Mouse (Mus musculus): ENCODE results near the gene Dclk1. TPM values are rescaled to one million over a fixed set of nuclear protein-coding genes. Genes with fewer than 3 reads are reported as not detected.

Gene Dclk1
- polyA plus RNA-seq, 1 experiment from 2014 or later: 277 TPM

GRCm38 (mm10) chr3:55411547-55411946 is 169.4 kb downstream of the Dclk1 start:
- ATAC-seq: no peak
- no peaks in the 10 kb centered on the region for H3K9me3 ChIP-seq (ENCODE audit: control insufficient read depth, low read length)
- no peak overlapping the region for H3K9ac ChIP-seq (replicated peaks; ENCODE audit: low read depth, low read length)
- H3K36me3 ChIP-seq (ENCODE audit: control insufficient read depth, insufficient read depth): no peaks in the 10 kb centered on the region
- H3K27ac ChIP-seq (ENCODE audit: low read length): no peak overlapping the region
- peaks cover 15% of the 10 kb centered on the region for H3K4me1 ChIP-seq (replicated peaks; ENCODE audit: control insufficient read depth, insufficient read depth, low read length)
- no peak overlapping the region for H3K4me2 ChIP-seq (ENCODE audit: low read length)
- no peaks in the 10 kb centered on the region for H3K27me3 ChIP-seq (replicated peaks; ENCODE audit: control insufficient read depth, insufficient read depth, low read length)
- H3K4me3 ChIP-seq (replicated peaks; ENCODE audit: low read length): no peak overlapping the region

DNA sequence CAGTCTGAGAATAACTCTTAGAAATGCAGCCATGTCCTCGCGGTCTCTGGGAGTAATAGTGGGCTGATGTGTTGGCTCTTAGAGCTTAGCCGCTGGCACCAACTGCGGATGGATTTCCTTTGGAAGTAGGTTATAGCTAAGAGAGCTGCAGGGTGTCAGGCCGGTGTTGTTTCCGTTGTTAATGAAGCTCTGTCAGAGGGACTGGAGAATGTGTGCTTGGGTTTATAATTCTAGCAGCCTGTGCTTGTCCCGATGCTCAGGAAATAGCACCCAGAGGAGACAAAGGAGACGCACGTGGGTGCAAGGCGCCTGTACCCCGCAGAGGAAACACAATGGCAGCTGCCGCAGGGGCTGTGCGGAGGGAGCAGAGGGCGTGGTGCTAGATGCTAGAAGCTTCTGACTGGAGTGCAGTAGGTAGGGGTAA is 173.4 kb downstream of the Dclk1 start:
- Histone ChIP-seq H3K4me2 (ENCODE audit: low read length) (peak overlapping the region; percentile 31), H3K4me3 (replicated peaks; ENCODE audit: low read length) (0 out of 2 replicates have a peak overlapping the region, but pooled peaks have one; percentile 0)
- ATAC-seq: peak; percentile 86

DNA sequence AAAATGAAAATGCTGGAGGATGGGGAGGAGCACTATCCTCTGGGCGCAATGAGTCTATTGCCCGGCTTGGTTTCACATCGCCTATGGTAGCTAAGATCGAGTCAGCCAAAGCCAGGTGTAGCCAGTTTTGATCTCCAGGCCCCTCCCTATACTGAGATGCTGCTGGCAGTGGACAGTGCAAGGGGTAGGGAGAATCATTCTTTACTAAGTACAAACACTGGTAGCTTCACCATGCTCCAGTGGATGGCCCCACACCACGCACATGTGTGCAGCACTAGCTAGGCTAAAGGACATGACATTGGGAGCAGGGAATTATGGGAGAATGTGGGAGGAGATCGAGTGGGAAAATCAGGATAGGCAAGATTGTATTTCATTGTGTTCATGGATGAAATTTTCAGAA is 176.7 kb downstream of the Dclk1 start:
- Histone ChIP-seq H3K36me3 (ENCODE audit: control insufficient read depth, insufficient read depth) (no peaks in the 10 kb centered on the region), H3K9me3 (ENCODE audit: control insufficient read depth, low read length) (no peaks in the 10 kb centered on the region), H3K27me3 (replicated peaks; ENCODE audit: control insufficient read depth, insufficient read depth, low read length) (no peaks in the 10 kb centered on the region), H3K4me1 (replicated peaks; ENCODE audit: control insufficient read depth, insufficient read depth, low read length) (peaks cover 40% of the 10 kb centered on the region), H3K9ac (replicated peaks; ENCODE audit: low read depth, low read length) (no peak overlapping the region), H3K4me3 (replicated peaks; ENCODE audit: low read length) (no peak overlapping the region), H3K4me2 (ENCODE audit: low read length) (no peak overlapping the region), H3K27ac (ENCODE audit: low read length) (no peak overlapping the region)
- no peak for ATAC-seq
- 66% methylated on average over 6 of the region's 6 CpGs for WGBS

More for the DNA sequence above, 173.4 kb downstream of the Dclk1 start:
- Histone ChIP-seq H3K9ac (replicated peaks; ENCODE audit: low read depth, low read length) (peak overlapping the region; percentile 30), H3K36me3 (ENCODE audit: control insufficient read depth, insufficient read depth) (no peaks in the 10 kb centered on the region), H3K4me1 (replicated peaks; ENCODE audit: control insufficient read depth, insufficient read depth, low read length) (peaks cover 23% of the 10 kb centered on the region), H3K9me3 (ENCODE audit: control insufficient read depth, low read length) (no peaks in the 10 kb centered on the region), H3K27me3 (replicated peaks; ENCODE audit: control insufficient read depth, insufficient read depth, low read length) (no peaks in the 10 kb centered on the region), H3K27ac (ENCODE audit: low read length) (peak overlapping the region; percentile 77)
- 3% methylated on average over 14 of the region's 14 CpGs for WGBS

DNA sequence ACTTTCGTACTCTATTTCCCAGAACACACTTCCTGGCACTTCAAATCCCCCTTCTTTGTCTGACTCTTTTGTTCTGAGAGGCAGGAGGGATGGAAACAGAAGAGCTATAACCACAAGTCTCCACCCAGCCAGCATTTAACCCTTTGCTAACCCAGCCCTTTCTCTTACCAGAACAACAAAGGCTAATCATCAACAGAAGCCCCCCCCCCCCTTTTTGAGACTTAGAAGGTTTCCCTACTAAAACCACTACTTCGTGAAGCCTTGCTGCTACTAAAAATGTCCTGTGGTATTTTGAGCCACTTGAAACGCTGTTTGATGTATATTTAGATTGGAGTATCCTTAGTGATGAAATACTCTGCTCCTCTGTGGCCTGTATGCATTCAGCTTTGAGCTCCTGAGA is 177.2 kb downstream of the Dclk1 start:
- no peak overlapping the region for H3K9ac ChIP-seq (replicated peaks; ENCODE audit: low read depth, low read length)
- H3K27ac ChIP-seq (ENCODE audit: low read length): no peak overlapping the region
- WGBS: 15% methylated on average over 3 of the region's 3 CpGs
- no peaks in the 10 kb centered on the region for H3K9me3 ChIP-seq (ENCODE audit: control insufficient read depth, low read length)
- H3K4me3 ChIP-seq (replicated peaks; ENCODE audit: low read length): no peak overlapping the region
- H3K4me2 ChIP-seq (ENCODE audit: low read length): no peak overlapping the region
- ATAC-seq: no peak
- H3K27me3 ChIP-seq (replicated peaks; ENCODE audit: control insufficient read depth, insufficient read depth, low read length): no peaks in the 10 kb centered on the region
- H3K36me3 ChIP-seq (ENCODE audit: control insufficient read depth, insufficient read depth): no peaks in the 10 kb centered on the region
- H3K4me1 ChIP-seq (replicated peaks; ENCODE audit: control insufficient read depth, insufficient read depth, low read length): peaks cover 44% of the 10 kb centered on the region

GRCm38 (mm10) chr3:55420436-55421083 is 178.4 kb downstream of the Dclk1 start:
- peaks cover 41% of the 10 kb centered on the region for H3K4me1 ChIP-seq (replicated peaks; ENCODE audit: control insufficient read depth, insufficient read depth, low read length)

GRCm38 (mm10) chr3:55423640-55424397 is 181.7 kb downstream of the Dclk1 start:
- H3K9ac ChIP-seq (replicated peaks; ENCODE audit: low read depth, low read length): 0 out of 2 replicates have a peak overlapping the region, but pooled peaks have one; percentile 22
- H3K36me3 ChIP-seq (ENCODE audit: control insufficient read depth, insufficient read depth): no peaks in the 10 kb centered on the region
- ATAC-seq: peak; percentile 96

More at GRCm38 (mm10) chr3:55420436-55421083, 178.4 kb downstream of the Dclk1 start:
- H3K27ac ChIP-seq (ENCODE audit: low read length): no peak overlapping the region
- H3K27me3 ChIP-seq (replicated peaks; ENCODE audit: control insufficient read depth, insufficient read depth, low read length): no peaks in the 10 kb centered on the region
- H3K9ac ChIP-seq (replicated peaks; ENCODE audit: low read depth, low read length): no peak overlapping the region
- H3K9me3 ChIP-seq (ENCODE audit: control insufficient read depth, low read length): no peaks in the 10 kb centered on the region
- ATAC-seq: no peak
- no peaks in the 10 kb centered on the region for H3K36me3 ChIP-seq (ENCODE audit: control insufficient read depth, insufficient read depth)
- no peak overlapping the region for H3K4me3 ChIP-seq (replicated peaks; ENCODE audit: low read length)
- WGBS: 43% methylated on average over 8 of the region's 8 CpGs
- no peak overlapping the region for H3K4me2 ChIP-seq (ENCODE audit: low read length)

DNA sequence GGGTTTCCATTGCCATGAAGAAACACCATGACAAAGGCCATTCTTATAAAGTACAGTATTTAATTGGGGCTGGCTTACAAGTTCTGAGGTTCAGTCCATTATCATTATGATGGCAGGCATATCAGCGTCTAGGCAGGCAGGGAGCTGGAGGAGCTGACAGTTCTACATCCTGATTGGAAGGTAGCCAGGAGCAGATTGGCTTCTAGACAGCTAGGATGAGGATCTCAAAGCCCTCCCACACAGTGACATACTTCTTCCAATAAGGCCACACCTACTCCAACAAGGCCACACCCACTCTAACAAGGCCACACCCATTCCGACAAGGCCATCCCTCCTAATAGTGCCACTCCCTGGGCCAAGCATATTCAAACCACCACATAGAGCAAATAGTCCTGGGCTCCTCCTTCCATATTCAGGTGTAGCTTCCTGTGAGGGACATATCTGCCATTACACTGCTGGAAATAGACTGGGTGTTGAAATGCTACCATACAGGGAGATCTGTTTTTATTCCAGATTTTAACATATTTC is 187.9 kb downstream of the Dclk1 start:
- H3K4me3 ChIP-seq (replicated peaks; ENCODE audit: low read length): no peak overlapping the region
- no peak for ATAC-seq
- H3K9me3 ChIP-seq (ENCODE audit: control insufficient read depth, low read length): no peaks in the 10 kb centered on the region; the same call in 1 of the 2 replicates
- no peaks in the 10 kb centered on the region for H3K36me3 ChIP-seq (ENCODE audit: control insufficient read depth, insufficient read depth)
- no peak overlapping the region for H3K4me2 ChIP-seq (ENCODE audit: low read length)
- WGBS: 78% methylated on average over 2 of the region's 2 CpGs
- no peaks in the 10 kb centered on the region for H3K27me3 ChIP-seq (replicated peaks; ENCODE audit: control insufficient read depth, insufficient read depth, low read length)
- no peak overlapping the region for H3K9ac ChIP-seq (replicated peaks; ENCODE audit: low read depth, low read length)
- no peak overlapping the region for H3K27ac ChIP-seq (ENCODE audit: low read length)
- no peaks in the 10 kb centered on the region for H3K4me1 ChIP-seq (replicated peaks; ENCODE audit: control insufficient read depth, insufficient read depth, low read length)

More at GRCm38 (mm10) chr3:55423640-55424397, 181.7 kb downstream of the Dclk1 start:
- Histone ChIP-seq H3K27ac (ENCODE audit: low read length) (peak overlapping the region; percentile 88), H3K4me3 (replicated peaks; ENCODE audit: low read length) (no peak overlapping the region; the same call in 1 of the 2 replicates), H3K9me3 (ENCODE audit: control insufficient read depth, low read length) (no peaks in the 10 kb centered on the region), H3K4me1 (replicated peaks; ENCODE audit: control insufficient read depth, insufficient read depth, low read length) (peaks cover 34% of the 10 kb centered on the region), H3K27me3 (replicated peaks; ENCODE audit: control insufficient read depth, insufficient read depth, low read length) (no peaks in the 10 kb centered on the region), H3K4me2 (ENCODE audit: low read length) (peak overlapping the region; percentile 33)
- 10% methylated on average over 11 of the region's 11 CpGs for WGBS

GRCm38 (mm10) chr3:55431223-55431622 is 189.1 kb downstream of the Dclk1 start:
- WGBS: 79% methylated on average over 3 of the region's 3 CpGs
- H3K27ac ChIP-seq (ENCODE audit: low read length): no peak overlapping the region

DNA sequence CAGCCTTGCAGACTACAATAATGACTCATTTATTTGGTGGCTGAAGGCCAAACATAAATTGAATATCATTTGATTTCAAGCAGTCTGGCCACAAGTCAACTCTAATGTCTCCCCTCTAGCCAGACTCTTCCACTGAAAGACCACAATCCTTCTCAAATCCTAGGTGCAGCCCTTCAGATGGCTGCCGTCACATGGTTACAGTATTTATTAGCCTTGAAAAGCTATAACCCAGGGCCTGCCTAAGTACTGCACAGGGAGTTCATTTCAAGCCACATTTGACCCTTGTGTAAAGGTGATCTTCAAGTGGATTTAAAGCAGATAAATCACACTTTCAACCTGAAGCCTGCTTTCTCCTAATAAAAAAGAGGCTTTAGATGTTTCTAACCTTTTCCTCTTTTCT is 192.1 kb downstream of the Dclk1 start:
- Histone ChIP-seq H3K9me3 (ENCODE audit: control insufficient read depth, low read length) (no peaks in the 10 kb centered on the region; the same call in 1 of the 2 replicates), H3K4me2 (ENCODE audit: low read length) (no peak overlapping the region), H3K9ac (replicated peaks; ENCODE audit: low read depth, low read length) (no peak overlapping the region), H3K4me3 (replicated peaks; ENCODE audit: low read length) (no peak overlapping the region), H3K4me1 (replicated peaks; ENCODE audit: control insufficient read depth, insufficient read depth, low read length) (no peaks in the 10 kb centered on the region; the same call in 1 of the 2 replicates), H3K27ac (ENCODE audit: low read length) (no peak overlapping the region), H3K27me3 (replicated peaks; ENCODE audit: control insufficient read depth, insufficient read depth, low read length) (no peaks in the 10 kb centered on the region), H3K36me3 (ENCODE audit: control insufficient read depth, insufficient read depth) (no peaks in the 10 kb centered on the region)
- ATAC-seq: no peak
- 81% methylated on average over 1 of the region's 1 CpGs for WGBS

More at GRCm38 (mm10) chr3:55431223-55431622, 189.1 kb downstream of the Dclk1 start:
- Histone ChIP-seq H3K4me3 (replicated peaks; ENCODE audit: low read length) (no peak overlapping the region), H3K4me1 (replicated peaks; ENCODE audit: control insufficient read depth, insufficient read depth, low read length) (no peaks in the 10 kb centered on the region), H3K4me2 (ENCODE audit: low read length) (no peak overlapping the region), H3K9ac (replicated peaks; ENCODE audit: low read depth, low read length) (no peak overlapping the region), H3K36me3 (ENCODE audit: control insufficient read depth, insufficient read depth) (no peaks in the 10 kb centered on the region), H3K9me3 (ENCODE audit: control insufficient read depth, low read length) (no peaks in the 10 kb centered on the region; the same call in 1 of the 2 replicates), H3K27me3 (replicated peaks; ENCODE audit: control insufficient read depth, insufficient read depth, low read length) (no peaks in the 10 kb centered on the region)
- ATAC-seq: no peak

Measured in forebrain, embryonic 16.5 days (tissue).